Mouse (Mus musculus) right cerebral cortex, adult 18-20 months (tissue): ENCODE measurements around the gene Cx3cr1.
A peak's percentile ranks its signal among the peaks of the same experiment; 100 is the strongest.
"Not testable (repeated sequence)": the region's sequence is repeated elsewhere in the genome, so short reads cannot be mapped to it uniquely, and the experiment has no call there.

Source experiments
- DNase-seq: peaks from one replicate; pipeline ENCODE4 v3.0.0; 2022; ENCODE audit warnings: mixed read lengths

Gene Cx3cr1

DNA sequence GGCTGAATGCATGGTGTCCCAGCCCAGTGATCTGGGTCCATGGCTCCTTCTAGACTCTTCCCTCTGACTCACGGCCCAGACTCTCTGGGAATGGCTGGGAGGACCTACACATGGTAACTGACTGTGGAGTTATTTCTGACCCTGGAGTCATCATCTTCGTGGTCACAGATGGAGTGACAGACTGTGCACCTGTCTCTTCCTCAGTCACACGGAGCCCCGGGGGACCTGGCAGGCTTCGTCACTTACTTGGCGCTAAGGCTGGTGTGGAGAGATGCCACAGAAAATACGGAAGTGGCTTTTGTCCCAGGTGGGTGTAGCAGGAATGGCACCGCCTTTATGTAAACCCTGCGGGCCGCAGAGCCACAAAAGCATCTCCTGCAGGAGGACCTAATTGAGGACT lies 45.5 kb downstream of the Cx3cr1 start:
- DNase-seq = peak; percentile 37

DNA sequence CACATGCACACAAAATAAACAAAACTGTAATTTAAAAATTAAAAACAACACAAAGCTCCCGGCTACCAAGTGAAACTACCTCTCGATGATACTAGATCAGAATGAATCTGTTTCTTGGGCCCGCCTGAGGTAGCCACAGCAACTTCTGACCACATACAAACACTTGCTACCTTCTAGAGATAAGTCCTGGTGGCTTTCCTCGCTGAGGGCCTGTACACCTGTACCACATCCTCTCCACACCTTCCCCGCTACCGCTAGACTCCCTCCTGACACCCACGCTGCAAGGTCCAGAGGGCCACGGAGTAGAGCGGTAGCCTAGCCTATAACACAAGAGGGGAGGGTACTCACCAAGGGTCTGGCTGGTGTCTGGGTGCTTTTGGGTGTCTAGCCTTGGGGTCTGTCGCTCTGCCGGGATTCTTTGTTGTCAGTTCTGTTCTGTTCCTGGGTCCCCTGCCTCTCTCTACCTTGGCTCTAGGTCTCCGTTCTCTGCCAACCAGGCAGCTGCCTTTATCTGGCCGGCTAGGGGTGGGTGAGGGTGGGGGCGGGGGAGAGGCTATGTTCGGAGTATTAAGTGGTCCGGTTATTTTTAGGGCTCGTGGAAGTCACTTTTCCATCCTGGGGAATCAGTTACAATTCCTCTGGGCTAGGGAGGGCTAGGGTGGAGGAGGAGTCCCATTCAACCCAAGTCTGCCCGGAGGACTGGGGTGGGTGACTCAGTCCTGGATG lies 46.4 kb downstream of the Cx3cr1 start, which contains the start of gene Xirp1:
Gene Xirp1 (minus strand): TSS at position 513 of the 726 bp plus-strand sequence.
- no peak for DNase-seq

DNA sequence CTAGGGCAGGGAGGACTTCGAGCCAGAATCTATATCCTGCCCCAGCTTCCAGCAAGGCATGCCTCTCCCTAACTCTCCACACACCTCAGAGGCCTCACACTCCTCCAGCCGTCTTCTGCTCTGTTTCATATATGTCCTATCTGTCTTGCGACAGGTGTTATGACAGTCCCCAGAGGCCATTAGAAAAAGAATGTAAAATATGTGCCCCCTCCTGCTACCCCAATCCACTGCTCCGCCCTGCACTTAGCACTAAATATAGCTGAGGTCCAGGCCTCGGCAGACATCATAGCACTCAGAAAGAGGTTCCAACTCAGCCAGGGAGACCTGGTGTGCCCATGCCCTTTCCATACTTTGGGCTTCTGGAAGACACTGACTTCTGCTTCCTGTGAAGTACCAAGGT lies 48.5 kb downstream of the Cx3cr1 start:
- DNase-seq = no peak

DNA sequence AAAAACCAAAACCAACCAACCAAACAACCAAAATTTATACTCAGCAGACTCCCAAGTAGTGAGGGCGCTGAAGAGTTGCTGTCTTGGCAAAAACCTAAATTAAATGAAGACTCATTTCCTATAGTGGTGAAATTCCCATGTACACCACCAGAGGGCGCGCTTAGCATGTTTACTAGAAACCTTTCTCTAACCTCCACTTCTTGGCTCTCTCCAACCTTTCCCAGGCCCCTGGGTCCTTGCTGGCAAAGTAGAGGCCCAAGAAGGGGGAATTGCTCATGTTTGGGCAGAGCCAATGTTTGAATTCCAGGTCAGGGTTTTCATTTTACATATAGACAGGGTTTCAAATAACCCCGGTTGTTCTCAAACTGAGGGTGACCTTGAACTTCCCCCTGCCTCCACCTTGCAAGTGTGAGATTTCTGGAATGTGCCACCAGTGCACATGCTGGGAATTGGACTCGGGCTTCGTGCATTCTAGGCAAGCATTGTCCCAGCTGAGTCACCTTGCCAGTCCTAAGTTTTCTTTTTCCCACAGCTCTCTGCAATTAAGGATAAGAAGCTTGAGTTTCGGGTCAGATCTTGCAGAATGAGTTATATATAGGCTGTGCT lies 49.3 kb downstream of the Cx3cr1 start:
- peak; percentile 71 for DNase-seq

DNA sequence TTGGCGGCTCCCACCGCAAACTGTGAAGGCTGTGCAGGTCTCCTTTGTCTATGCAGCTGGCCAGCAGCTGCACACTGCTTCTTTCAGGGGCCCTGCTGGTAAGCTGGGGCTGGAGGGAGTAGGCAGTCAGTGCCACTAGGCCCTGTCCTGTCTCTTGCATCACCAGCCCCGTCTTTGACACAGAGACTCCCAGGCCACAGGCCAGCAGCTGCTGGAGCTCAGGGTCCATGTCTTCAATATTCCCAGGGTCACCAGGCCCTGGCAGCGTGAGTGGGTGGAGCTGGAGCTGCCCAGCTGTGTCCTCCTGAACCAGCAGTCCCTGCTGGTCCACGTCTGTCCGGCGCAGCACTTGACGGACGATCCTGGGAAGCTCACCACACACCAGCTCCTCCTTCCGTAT lies 52.7 kb downstream of the Cx3cr1 start:
- no peak for DNase-seq

DNA sequence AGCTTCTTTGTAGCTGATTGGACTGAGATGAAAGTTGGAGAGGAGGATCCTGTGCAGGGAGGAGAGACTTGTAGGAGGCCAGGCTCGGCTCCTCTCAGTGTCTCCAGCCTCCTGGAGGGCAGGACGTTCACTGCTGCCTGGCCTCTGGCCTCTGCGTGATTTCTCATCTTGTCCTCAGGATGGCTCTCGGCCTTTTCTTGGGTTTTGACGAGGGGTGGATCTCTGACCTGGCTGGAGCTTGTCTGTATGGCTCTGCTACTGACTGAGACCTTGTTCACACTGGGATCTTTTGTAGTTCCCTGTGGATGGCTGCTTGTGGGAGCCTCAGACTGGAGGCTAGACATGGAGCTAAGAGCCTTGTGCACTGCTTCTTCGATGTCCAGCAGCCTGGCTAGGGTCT lies 54.9 kb downstream of the Cx3cr1 start:
- DNase-seq = no peak

DNA sequence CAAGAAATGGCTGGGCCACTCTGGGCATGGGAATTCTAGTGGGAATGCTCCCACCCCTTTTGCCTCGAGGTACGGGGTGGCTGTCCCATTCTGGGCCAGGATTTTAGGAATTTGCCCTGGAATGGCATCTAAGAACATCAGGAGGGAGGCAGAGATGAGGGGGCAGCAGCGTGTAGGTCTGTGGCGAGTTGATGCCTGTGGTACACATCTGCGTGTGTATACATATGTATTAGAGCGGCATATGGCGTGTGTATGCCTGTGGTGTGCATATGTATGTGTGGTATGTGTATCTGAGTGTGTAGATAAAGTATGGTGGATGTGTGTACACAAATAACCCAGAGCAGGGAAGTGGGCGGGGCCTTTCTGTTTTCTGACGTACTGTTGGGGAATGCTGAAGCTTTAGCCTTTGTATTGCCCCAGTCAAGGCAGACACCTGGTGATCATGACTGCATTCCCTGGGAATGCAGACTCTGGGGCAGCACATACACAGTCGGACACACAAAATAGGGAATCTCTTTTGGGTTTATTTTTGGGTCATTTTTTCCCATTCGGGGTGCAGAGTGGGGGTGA lies 56.3 kb downstream of the Cx3cr1 start:
- no peak for DNase-seq

DNA sequence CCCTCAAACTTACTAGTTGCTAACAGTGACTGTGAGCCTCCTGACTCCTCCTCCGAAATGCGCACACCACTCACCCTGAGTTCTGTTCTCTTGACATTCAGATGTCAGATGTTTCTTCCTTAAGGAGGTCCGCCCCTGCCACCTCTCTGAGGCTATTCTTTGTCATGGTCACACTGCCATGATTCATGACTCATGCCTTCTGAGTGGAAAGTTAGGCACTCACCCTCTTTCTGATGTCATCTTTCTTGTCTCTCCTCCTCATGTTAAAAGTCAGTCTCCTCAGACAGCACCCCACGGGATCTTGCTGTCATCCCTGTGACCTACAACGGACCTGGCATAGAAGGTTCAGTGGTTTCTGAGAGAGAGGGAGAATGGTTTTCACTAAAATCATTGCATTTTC lies 56.9 kb downstream of the Cx3cr1 start:
- peak; percentile 66 for DNase-seq

DNA sequence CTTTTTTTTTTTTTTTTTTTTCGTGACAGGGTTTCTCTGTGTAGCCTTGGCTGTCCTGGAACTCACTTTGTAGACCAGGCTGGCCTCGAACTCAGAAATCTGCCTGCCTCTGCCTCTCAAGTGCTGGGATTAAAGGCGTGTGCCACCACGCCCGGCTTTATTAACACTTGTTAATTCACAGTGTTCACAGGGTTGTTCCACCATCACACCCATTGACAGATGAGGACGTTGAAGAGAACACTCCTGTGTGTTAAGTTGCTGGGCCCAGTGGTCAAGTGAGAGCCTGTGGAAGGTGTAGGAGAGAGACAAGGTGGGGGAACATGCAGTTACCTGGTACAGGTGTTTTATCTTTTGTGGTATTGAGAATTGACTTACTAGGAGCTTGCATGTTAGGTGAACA lies 57.5 kb downstream of the Cx3cr1 start:
- DNase-seq = not testable (repeated sequence)

DNA sequence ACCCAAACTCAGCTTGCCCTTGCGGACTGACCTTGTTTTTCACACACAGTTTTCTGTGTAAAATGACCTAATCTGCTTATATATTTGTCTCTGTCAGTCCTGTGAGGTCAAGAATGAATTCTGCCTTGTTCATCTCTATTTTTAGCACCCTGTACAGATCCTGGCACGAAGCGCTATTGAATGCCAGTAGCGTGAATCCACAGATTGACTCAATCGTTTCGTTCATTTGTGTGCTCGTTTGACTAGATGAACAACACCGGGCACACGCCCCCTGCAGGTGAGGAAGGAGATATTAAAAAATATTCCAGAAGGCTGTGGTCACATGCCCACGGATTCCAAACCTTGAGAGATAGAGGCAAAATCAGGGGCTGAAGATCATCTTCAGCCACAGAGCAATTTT lies 58.1 kb downstream of the Cx3cr1 start:
- DNase-seq = peak; percentile 82

DNA sequence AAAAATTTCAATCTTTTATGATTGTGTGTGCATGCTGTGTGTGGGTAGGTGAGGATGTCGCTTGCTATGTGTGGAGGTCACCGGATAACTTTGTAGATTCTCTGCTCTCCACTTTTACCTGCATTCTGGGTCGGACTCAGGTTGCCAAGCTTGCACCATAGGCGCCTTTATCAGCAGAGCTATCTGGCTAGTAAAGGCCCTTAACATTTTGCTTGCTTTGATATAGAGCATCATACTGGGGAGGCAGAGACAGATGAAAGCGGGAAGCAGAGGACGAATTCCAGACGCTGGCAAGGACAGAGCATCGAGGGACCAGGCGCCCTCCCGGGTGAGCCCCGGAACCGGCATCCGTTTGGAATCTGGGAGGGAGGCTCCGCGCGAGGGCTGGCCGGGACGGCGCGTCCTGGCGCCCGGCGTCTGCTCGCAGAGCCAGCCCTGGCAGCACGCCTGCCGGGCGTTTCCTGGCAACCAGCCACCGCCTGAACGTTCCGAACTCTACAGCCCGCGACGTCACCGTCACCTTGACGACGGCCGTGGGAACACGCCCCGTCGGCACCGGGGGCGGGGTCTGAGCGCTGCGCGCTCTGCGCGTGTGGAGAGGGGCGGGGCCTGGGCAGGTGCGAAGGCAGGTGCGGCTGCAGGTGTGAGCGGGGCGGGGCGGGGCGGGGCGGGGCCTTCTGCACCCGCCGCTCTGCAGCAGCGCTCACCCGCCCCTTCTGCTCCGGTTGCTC lies 58.7 kb downstream of the Cx3cr1 start:
- DNase-seq = peak; percentile 97

DNA sequence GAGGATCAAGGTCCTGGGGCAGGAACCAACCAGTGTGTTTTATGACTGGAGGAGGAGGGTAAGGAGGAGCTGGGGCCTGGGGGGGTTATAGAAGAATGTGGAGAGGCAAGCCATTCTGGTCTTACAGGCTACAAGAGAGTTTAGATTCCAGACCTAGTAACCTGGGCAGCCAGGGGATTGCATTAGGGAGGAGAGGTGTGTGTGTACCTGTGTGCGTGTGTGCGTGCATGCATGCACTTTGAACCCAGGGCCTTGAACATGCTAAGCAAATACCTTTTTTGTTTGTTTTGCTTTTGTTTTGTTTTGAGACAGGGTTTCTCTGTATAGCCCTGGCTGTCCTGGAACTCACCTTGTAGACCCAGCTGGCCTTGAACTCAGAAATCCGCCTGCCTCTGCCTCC lies 59.8 kb downstream of the Cx3cr1 start:
- no peak for DNase-seq

DNA sequence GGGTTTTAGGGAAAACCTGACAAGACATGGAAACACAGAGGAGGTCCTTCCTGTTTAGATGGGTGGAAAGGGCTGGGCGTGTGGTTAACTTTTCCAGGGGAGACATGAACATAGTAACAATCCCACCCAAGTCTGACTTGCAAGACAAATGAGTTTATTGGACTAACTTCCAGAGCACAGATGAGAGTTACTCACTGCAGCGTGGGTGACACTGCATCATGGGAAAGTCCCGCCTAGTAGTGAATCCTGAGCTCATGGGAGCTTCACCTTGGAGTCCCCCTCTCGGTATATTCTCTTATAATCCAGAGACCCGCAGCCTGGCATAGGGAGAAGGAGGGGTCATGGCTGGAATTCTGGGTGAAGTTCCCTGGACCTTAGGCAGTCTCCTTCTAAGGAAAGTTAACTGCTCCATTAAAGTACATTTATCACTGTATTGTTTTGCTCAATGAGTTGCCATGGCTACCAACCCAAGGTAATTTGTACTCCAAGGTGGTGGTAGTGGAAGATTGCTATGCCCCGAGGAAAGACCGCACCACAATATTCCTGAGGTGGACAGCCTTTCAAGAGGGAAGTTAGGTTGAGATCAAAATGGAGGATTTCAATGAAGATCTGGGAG lies 60.3 kb downstream of the Cx3cr1 start:
- no peak for DNase-seq

DNA sequence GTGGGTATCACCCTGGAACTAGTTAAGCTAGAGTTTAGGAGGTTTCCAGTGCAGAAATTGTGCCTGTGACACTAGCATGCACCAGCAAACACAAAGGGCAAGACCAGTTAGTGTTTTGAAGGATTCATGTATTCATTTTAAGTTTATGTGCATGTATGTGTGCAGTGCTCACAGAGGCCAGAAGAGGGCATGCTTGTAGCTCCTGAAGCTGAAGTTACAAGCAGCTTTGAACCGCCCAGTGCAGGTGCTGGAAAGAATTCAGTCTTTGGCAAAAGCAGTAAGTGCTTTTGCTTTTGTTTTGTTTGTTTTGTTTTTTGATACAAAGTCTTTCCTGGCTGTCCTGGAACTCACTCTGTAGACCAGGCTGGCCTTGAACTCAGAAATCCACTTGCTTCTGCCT lies 61.8 kb downstream of the Cx3cr1 start:
- no peak for DNase-seq

DNA sequence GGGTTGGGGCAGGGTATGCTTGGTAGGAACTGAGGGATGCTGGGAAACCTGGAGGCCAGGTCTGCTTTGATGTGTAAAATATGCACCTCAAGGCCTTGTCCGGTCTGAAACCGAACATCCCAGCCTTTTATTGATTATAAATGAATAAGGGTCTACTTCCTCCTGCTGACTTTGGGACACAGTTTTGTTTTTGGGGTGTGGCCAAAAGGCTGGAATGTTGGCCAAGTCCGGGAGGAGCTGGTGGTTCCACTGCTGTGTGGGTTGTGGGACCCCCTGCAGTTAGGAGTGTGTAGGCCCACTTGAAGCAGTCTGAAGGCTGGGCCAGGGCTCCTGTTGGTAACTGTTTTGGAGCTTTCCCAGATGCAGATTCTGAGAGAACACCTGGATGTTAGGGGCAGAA lies 63.7 kb downstream of the Cx3cr1 start:
- no peak for DNase-seq

DNA sequence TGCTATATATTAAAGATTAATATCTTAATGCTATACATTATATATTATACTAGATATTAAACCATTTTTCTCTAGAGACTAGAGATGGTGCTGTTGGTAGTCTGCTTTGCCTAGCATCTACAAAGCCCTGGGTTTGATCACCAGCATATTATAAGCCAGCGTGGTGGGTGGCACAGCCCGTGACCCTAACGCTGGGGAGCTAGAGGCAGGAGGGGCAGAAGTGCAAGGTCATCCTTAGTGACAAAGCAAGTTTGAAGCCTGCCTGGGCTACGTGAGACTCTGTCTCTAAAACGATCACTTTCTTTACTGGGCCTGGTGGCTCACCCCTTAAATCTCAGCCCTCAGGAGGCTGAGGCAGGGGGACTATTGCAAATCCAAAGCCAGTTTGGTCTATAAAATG lies 66.8 kb downstream of the Cx3cr1 start:
- DNase-seq = no peak

DNA sequence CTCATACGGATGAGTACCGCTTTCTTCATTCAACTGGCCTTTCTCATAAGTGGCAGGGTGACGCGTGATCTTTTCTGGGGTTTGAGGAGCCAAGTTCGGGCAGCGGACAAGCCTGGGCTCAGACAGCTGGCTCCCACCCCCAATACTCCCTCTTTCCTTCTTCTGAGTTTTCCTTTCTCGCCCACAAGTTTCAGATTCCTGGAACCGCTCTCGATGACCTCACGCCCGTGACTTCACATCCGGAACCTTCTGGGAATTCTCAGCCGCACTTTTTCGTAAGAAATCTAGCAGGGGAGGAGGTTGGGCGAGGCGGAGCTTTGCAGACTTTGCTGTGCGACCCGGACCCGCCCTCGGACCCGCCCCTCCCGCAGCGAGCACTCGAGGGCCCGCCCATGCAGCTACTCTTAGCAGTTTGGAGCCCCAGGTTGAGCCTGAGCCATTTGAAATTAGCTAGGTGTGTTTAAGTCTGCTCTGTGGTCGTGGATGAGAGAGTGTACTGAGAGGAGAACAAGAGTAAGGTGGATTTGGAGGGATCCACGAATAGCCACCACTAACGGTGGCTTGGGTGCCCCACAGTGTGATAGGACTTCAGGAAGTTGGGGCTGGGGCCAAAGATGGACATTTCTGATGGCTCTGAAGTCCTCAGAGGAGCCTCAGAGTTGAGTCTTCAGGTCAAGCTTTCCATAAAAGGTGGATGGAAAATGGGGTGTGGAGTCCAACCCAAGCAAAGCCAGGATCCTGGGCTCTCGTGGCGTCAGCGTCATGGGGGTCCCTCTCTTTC lies 67.5 kb downstream of the Cx3cr1 start:
- peak; percentile 79 for DNase-seq

DNA sequence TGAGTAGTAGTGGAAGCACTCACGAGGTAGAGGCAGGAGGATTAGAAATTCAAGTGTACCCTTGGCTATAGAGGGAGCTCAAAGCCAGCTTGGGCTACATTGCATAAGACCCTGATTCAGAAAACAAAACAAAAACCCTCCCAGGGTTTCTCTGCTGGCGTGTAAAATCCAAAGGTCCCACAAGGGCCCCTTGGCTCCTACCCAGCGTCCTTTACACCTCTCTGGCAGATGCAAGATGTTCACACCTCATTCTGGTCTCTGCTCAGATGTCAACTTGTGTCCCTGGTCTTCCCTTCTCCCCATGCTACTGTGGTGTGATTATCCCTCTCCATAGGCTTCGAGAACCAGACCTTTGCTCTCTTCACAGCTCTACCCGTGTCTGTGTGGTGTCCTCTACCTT lies 68.9 kb downstream of the Cx3cr1 start:
- no peak for DNase-seq

DNA sequence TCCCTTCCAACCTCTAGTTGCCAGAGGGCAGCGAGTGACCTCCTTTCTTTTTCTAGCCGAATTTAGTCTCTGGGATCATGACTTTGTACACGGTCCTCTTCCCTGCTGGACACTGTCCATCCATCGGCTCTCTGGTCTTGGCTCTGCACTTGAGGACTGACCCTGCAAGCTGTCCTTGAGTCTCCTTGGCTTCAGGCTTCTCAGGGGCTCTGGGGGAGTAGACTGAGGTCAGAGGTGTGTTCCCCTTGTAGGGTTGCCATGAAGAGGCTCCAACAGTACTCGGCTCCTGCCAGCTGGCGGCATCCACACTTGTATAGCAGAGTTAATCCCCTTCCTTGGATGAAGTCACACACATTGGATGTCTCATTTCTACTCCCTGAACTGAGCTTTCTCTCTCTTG lies 70.0 kb downstream of the Cx3cr1 start:
- DNase-seq = no peak

DNA sequence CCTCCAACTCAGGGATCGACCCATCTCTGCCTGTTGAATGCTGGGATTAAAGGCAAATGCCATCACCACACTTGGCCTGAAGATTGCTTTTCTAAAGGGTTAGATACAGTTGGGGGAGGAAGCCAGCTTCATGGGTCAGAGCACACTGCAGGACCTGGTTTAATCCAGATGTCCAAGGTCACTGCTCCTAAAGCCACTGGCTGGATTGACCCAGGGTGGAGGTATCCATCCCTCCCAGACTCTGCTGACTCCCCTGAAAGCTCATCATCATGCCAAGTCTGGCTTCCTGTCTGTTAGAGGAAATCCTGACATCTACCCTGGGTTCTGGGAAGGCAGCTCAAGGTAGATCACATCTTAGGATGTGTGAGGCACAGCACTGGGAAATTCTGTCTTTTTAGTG lies 70.9 kb downstream of the Cx3cr1 start:
- DNase-seq = no peak

DNA sequence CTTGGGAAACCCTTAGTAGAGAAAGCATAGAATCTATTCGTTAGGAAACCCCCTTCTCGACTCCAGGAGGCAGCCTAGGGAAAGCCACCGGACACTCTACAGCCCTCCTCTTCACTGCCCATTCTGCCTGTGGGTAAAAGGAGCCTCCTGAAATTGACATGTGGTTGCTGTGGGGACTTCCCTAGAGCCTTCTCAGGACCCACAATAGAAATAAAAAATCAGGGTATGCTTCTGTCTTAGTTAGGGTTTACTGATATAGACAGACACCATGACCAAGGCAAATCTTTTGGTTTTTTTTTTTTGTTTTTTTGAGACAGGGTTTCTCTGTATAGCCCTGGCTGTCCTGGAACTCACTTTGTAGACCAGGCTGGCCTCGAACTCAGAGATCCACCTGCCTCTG lies 73.6 kb downstream of the Cx3cr1 start:
- DNase-seq = no peak

DNA sequence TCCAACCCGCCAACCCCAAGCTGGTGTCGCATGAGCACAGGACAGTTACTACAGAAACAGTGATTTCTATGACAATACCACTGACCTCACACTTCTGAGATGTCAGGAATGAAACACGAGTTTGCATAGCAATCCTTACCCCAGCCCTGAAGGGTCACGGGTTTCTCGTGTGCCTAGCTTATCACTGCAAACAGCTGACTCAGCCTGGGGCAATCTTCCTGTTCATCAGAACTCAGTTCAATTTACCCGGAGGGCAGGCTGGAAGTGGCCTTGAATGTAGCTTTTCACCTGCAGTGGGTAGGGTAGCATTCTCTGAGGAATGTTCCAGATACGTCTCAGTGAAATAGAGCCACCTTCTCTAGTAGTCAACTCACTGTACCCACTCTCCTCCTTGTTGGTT lies 75.5 kb downstream of the Cx3cr1 start:
- no peak for DNase-seq
